Mouse (Mus musculus): ENCODE data around the gene Soat2. TPM values are rescaled to one million over a fixed set of nuclear protein-coding genes. Genes with fewer than 3 reads are reported as not detected.

The Soat2 gene
- polyA plus RNA-seq, 1 experiment: 0.17 TPM

- H3K27ac ChIP-seq (ENCODE audit: insufficient read depth, low read length): no peak overlapping the region
- H3K4me1 ChIP-seq (ENCODE audit: control insufficient read depth, insufficient read depth, low read length): no peaks in the 10 kb centered on the region
- no peak for TF ChIP-seq CTCF (IDR thresholded peaks at IDR 0.05; ENCODE audit: extremely low read depth, insufficient read depth, low read length)
- TF ChIP-seq POLR2A (IDR thresholded peaks at IDR 0.05; ENCODE audit: extremely low read depth, insufficient read depth, low read length): no peak
- no peak overlapping the region for H3K4me3 ChIP-seq (ENCODE audit: insufficient read depth, low read length)
These were observed 28.8 kb downstream of the Soat2 start for GRCm38 (mm10) chr15:102179106-102179505.

- no peak for TF ChIP-seq CTCF (IDR thresholded peaks at IDR 0.05; ENCODE audit: extremely low read depth, insufficient read depth, low read length)
- no peak for TF ChIP-seq POLR2A (IDR thresholded peaks at IDR 0.05; ENCODE audit: extremely low read depth, insufficient read depth, low read length)
- no peak overlapping the region for H3K4me3 ChIP-seq (ENCODE audit: insufficient read depth, low read length)
- H3K27ac ChIP-seq (ENCODE audit: insufficient read depth, low read length): no peak overlapping the region
These were observed 29.6 kb downstream of the Soat2 start for GRCm38 (mm10) chr15:102179924-102180323.

GRCm38 (mm10) chr15:102183076-102183475 lies 32.8 kb downstream of the Soat2 start:
- Histone ChIP-seq H3K27ac (ENCODE audit: insufficient read depth, low read length) (no peak overlapping the region), H3K4me3 (ENCODE audit: insufficient read depth, low read length) (no peak overlapping the region), H3K4me1 (ENCODE audit: control insufficient read depth, insufficient read depth, low read length) (no peaks in the 10 kb centered on the region)
- TF ChIP-seq CTCF (IDR thresholded peaks at IDR 0.05; ENCODE audit: extremely low read depth, insufficient read depth, low read length) (no peak), POLR2A (IDR thresholded peaks at IDR 0.05; ENCODE audit: extremely low read depth, insufficient read depth, low read length) (no peak)

More at GRCm38 (mm10) chr15:102179924-102180323, 29.6 kb downstream of the Soat2 start:
- no peaks in the 10 kb centered on the region for H3K4me1 ChIP-seq (ENCODE audit: control insufficient read depth, insufficient read depth, low read length)

- no peak overlapping the region for H3K4me3 ChIP-seq (ENCODE audit: insufficient read depth, low read length)
- TF ChIP-seq CTCF (IDR thresholded peaks at IDR 0.05; ENCODE audit: extremely low read depth, insufficient read depth, low read length) (no peak), POLR2A (IDR thresholded peaks at IDR 0.05; ENCODE audit: extremely low read depth, insufficient read depth, low read length) (no peak)
- H3K4me1 ChIP-seq (ENCODE audit: control insufficient read depth, insufficient read depth, low read length): no peaks in the 10 kb centered on the region
- H3K27ac ChIP-seq (ENCODE audit: insufficient read depth, low read length): no peak overlapping the region
These were observed 35.9 kb downstream of the Soat2 start for GRCm38 (mm10) chr15:102186239-102186638.

- no peak overlapping the region for H3K27ac ChIP-seq (ENCODE audit: insufficient read depth, low read length)
- no peak overlapping the region for H3K4me3 ChIP-seq (ENCODE audit: insufficient read depth, low read length)
- no peak for TF ChIP-seq POLR2A (IDR thresholded peaks at IDR 0.05; ENCODE audit: extremely low read depth, insufficient read depth, low read length)
- TF ChIP-seq CTCF (IDR thresholded peaks at IDR 0.05; ENCODE audit: extremely low read depth, insufficient read depth, low read length): no peak
- no peaks in the 10 kb centered on the region for H3K4me1 ChIP-seq (ENCODE audit: control insufficient read depth, insufficient read depth, low read length)
These were observed 37.8 kb downstream of the Soat2 start for GRCm38 (mm10) chr15:102188096-102188495.

- no peaks in the 10 kb centered on the region for H3K4me1 ChIP-seq (ENCODE audit: control insufficient read depth, insufficient read depth, low read length)
These were observed 38.6 kb downstream of the Soat2 start for GRCm38 (mm10) chr15:102188883-102189282.

GRCm38 (mm10) chr15:102191699-102192098 lies 41.4 kb downstream of the Soat2 start:
- TF ChIP-seq CTCF (IDR thresholded peaks at IDR 0.05; ENCODE audit: extremely low read depth, insufficient read depth, low read length): no peak
- no peak for TF ChIP-seq POLR2A (IDR thresholded peaks at IDR 0.05; ENCODE audit: extremely low read depth, insufficient read depth, low read length)
- no peaks in the 10 kb centered on the region for H3K4me1 ChIP-seq (ENCODE audit: control insufficient read depth, insufficient read depth, low read length)
- H3K4me3 ChIP-seq (ENCODE audit: insufficient read depth, low read length): no peak overlapping the region
- no peak overlapping the region for H3K27ac ChIP-seq (ENCODE audit: insufficient read depth, low read length)

More at GRCm38 (mm10) chr15:102188883-102189282, 38.6 kb downstream of the Soat2 start:
- no peak overlapping the region for H3K4me3 ChIP-seq (ENCODE audit: insufficient read depth, low read length)
- H3K27ac ChIP-seq (ENCODE audit: insufficient read depth, low read length): no peak overlapping the region
- TF ChIP-seq CTCF (IDR thresholded peaks at IDR 0.05; ENCODE audit: extremely low read depth, insufficient read depth, low read length): no peak
- no peak for TF ChIP-seq POLR2A (IDR thresholded peaks at IDR 0.05; ENCODE audit: extremely low read depth, insufficient read depth, low read length)

GRCm38 (mm10) chr15:102192271-102192812 lies 42.0 kb downstream of the Soat2 start:
- no peak for TF ChIP-seq POLR2A (IDR thresholded peaks at IDR 0.05; ENCODE audit: extremely low read depth, insufficient read depth, low read length)
- no peak for TF ChIP-seq CTCF (IDR thresholded peaks at IDR 0.05; ENCODE audit: extremely low read depth, insufficient read depth, low read length)
- Histone ChIP-seq H3K27ac (ENCODE audit: insufficient read depth, low read length) (no peak overlapping the region), H3K4me3 (ENCODE audit: insufficient read depth, low read length) (no peak overlapping the region), H3K4me1 (ENCODE audit: control insufficient read depth, insufficient read depth, low read length) (no peaks in the 10 kb centered on the region)

GRCm38 (mm10) chr15:102192820-102193386 lies 42.6 kb downstream of the Soat2 start:
- Histone ChIP-seq H3K4me3 (ENCODE audit: insufficient read depth, low read length) (no peak overlapping the region), H3K4me1 (ENCODE audit: control insufficient read depth, insufficient read depth, low read length) (no peaks in the 10 kb centered on the region), H3K27ac (ENCODE audit: insufficient read depth, low read length) (no peak overlapping the region)
- no peak for TF ChIP-seq CTCF (IDR thresholded peaks at IDR 0.05; ENCODE audit: extremely low read depth, insufficient read depth, low read length)
- TF ChIP-seq POLR2A (IDR thresholded peaks at IDR 0.05; ENCODE audit: extremely low read depth, insufficient read depth, low read length): no peak

- Histone ChIP-seq H3K4me1 (ENCODE audit: control insufficient read depth, insufficient read depth, low read length) (no peaks in the 10 kb centered on the region), H3K4me3 (ENCODE audit: insufficient read depth, low read length) (no peak overlapping the region), H3K27ac (ENCODE audit: insufficient read depth, low read length) (no peak overlapping the region)
- TF ChIP-seq POLR2A (IDR thresholded peaks at IDR 0.05; ENCODE audit: extremely low read depth, insufficient read depth, low read length): no peak
- no peak for TF ChIP-seq CTCF (IDR thresholded peaks at IDR 0.05; ENCODE audit: extremely low read depth, insufficient read depth, low read length)
These were observed 43.3 kb downstream of the Soat2 start for GRCm38 (mm10) chr15:102193652-102194051.
